In genomic region chr3:157979619-157980018, GRCm38 (mm10) we compare ENCODE assay signal across 22 mouse cellular contexts. TPM values are rescaled to one million over a fixed set of nuclear protein-coding genes. Genes with fewer than 3 reads are reported as not detected.
DNase-seq lines count a peak whose midpoint lies in the region; ATAC-seq and TF ChIP-seq lines count a peak whose summit lies in the region.
"Had no signal": no experiment of that assay in that cellular context is flagged by ENCODE, and none has a peak within 500 bp of the region (broad histone marks: within the 10 kb centered on the region; RNA-seq: fewer than 3 reads in every experiment).

No protein-coding gene starts in this region.

- no peak for TF ChIP-seq EP300 in ES-Bruce4 (IDR thresholded peaks at IDR 0.05; ENCODE audit: insufficient read depth, low read depth, low read length)

- DNase-seq in kidney, postnatal 36 days: no peak
- DNase-seq in midbrain, embryonic 11.5 days (ENCODE audit: low spot score, missing footprints): no peak
- DNase-seq: adrenal gland, adult 8-10 months; adrenal gland, postnatal 14 days; adrenal gland, postnatal 36 days; B cell, adult 2 months; cerebellum, adult 11-12 months; cerebellum, adult 2 months; cerebellum, adult 9-10 months; cerebellum, postnatal 10 days; cerebellum, postnatal 25 days; forebrain, postnatal 0 days had no signal

- H3K9ac ChIP-seq in kidney, embryonic 14.5 days (ENCODE audit: low read depth, low read length): no peak overlapping the region
- no peak overlapping the region for H3K9ac ChIP-seq in midbrain, embryonic 11.5 days (ENCODE audit: low read length)
- no peak overlapping the region for H3K9ac ChIP-seq in midbrain, embryonic 13.5 days (replicated peaks)
- H3K9ac ChIP-seq in ES-Bruce4 (ENCODE audit: low read depth, poor library complexity, severe bottlenecking): no peak overlapping the region
- H3K9ac ChIP-seq: embryonic facial prominence, embryonic 12.5 days; forebrain, embryonic 13.5 days; forebrain, embryonic 15.5 days; forebrain, postnatal 0 days had no signal

- peak; percentile 68; the same call in 1 of the 2 replicates for ATAC-seq in kidney, embryonic 14.5 days (ENCODE audit: low FRiP score, low TSS enrichment)
- ATAC-seq in midbrain, embryonic 11.5 days (ENCODE audit: low FRiP score): peak; percentile 22; the same call in 1 of the 2 replicates
- ATAC-seq in midbrain, embryonic 13.5 days: no peak
- ATAC-seq: activated CD4-positive, CD25-positive, alpha-beta regulatory T cell, adult 4 months; forebrain, embryonic 13.5 days; forebrain, postnatal 0 days had no signal

- no peaks in the 10 kb centered on the region for H3K4me1 ChIP-seq in kidney, embryonic 14.5 days (ENCODE audit: control insufficient read depth, insufficient read depth, low read length)
- no peaks in the 10 kb centered on the region for H3K4me1 ChIP-seq in midbrain, embryonic 11.5 days (ENCODE audit: control insufficient read depth, insufficient read depth, low read length)
- H3K4me1 ChIP-seq in midbrain, embryonic 13.5 days (replicated peaks): no peaks in the 10 kb centered on the region
- H3K4me1 ChIP-seq in ES-Bruce4 (ENCODE audit: control insufficient read depth, insufficient read depth, low read length): no peaks in the 10 kb centered on the region
- H3K4me1 ChIP-seq: embryonic facial prominence, embryonic 10.5 days; embryonic facial prominence, embryonic 12.5 days; forebrain, embryonic 13.5 days; forebrain, embryonic 15.5 days had no signal

- H3K27me3 ChIP-seq in kidney, embryonic 14.5 days (ENCODE audit: control insufficient read depth, insufficient read depth, low read length): no peaks in the 10 kb centered on the region
- H3K27me3 ChIP-seq in midbrain, embryonic 11.5 days (ENCODE audit: control insufficient read depth, insufficient read depth, low read length): no peaks in the 10 kb centered on the region
- no peaks in the 10 kb centered on the region for H3K27me3 ChIP-seq in midbrain, embryonic 13.5 days
- no peaks in the 10 kb centered on the region for H3K27me3 ChIP-seq in ES-Bruce4 (ENCODE audit: control insufficient read depth, insufficient read depth, low read length, poor library complexity, severe bottlenecking)
- H3K27me3 ChIP-seq: embryonic facial prominence, embryonic 12.5 days; forebrain, embryonic 13.5 days; forebrain, embryonic 15.5 days; Patski had no signal

- no peak overlapping the region for H3K4me3 ChIP-seq in kidney, embryonic 14.5 days (ENCODE audit: low read length)
- H3K4me3 ChIP-seq in midbrain, embryonic 11.5 days (ENCODE audit: low read depth, low read length): no peak overlapping the region
- H3K4me3 ChIP-seq in midbrain, embryonic 13.5 days (replicated peaks): no peak overlapping the region
- no peak overlapping the region for H3K4me3 ChIP-seq in ES-Bruce4 (ENCODE audit: low read depth, low read length)
- H3K4me3 ChIP-seq: embryonic facial prominence, embryonic 10.5 days; embryonic facial prominence, embryonic 12.5 days; forebrain, embryonic 13.5 days; forebrain, embryonic 15.5 days had no signal

- H3K9me3 ChIP-seq in kidney, embryonic 14.5 days (ENCODE audit: control insufficient read depth, low read length): no peaks in the 10 kb centered on the region
- H3K9me3 ChIP-seq in midbrain, embryonic 11.5 days (ENCODE audit: control insufficient read depth, low read length): no peaks in the 10 kb centered on the region
- no peaks in the 10 kb centered on the region for H3K9me3 ChIP-seq in midbrain, embryonic 13.5 days
- H3K9me3 ChIP-seq in ES-Bruce4 (replicated peaks; ENCODE audit: control insufficient read depth, insufficient read depth, low read length, poor library complexity, severe bottlenecking): no peaks in the 10 kb centered on the region
- H3K9me3 ChIP-seq: embryonic facial prominence, embryonic 10.5 days; embryonic facial prominence, embryonic 12.5 days; forebrain, embryonic 13.5 days; forebrain, embryonic 15.5 days; G1E had no signal

- no peak for TF ChIP-seq CTCF in ES-Bruce4 (IDR thresholded peaks at IDR 0.05; ENCODE audit: low read depth, low read length)

- no peaks in the 10 kb centered on the region; the same call in 1 of the 2 replicates for H3K36me3 ChIP-seq in kidney, embryonic 14.5 days (ENCODE audit: control insufficient read depth, insufficient read depth, low read length)
- no peaks in the 10 kb centered on the region for H3K36me3 ChIP-seq in midbrain, embryonic 11.5 days (ENCODE audit: control insufficient read depth, insufficient read depth, low read length)
- H3K36me3 ChIP-seq in midbrain, embryonic 13.5 days: 0 out of 2 replicates have a peak, but pooled peaks cover 3% of the 10 kb centered on the region
- peaks cover 4% of the 10 kb centered on the region; the same call in 1 of the 2 replicates for H3K36me3 ChIP-seq in ES-Bruce4 (ENCODE audit: control insufficient read depth, insufficient read depth, low read length, poor library complexity, severe bottlenecking)
- H3K36me3 ChIP-seq: forebrain, embryonic 15.5 days had no signal

- no peak for TF ChIP-seq POLR2A in ES-Bruce4 (IDR thresholded peaks at IDR 0.05; ENCODE audit: insufficient read depth, low read length)

- H3K27ac ChIP-seq in kidney, embryonic 14.5 days (ENCODE audit: low read depth, low read length): no peak overlapping the region
- H3K27ac ChIP-seq in midbrain, embryonic 11.5 days (ENCODE audit: low read depth, low read length): no peak overlapping the region
- no peak overlapping the region for H3K27ac ChIP-seq in midbrain, embryonic 13.5 days
- H3K27ac ChIP-seq in ES-Bruce4 (ENCODE audit: insufficient read depth, low read length): peak overlapping the region; percentile 36; the same call in 1 of the 2 replicates
- H3K27ac ChIP-seq: embryonic facial prominence, embryonic 10.5 days; embryonic facial prominence, embryonic 12.5 days; forebrain, embryonic 13.5 days; forebrain, embryonic 15.5 days had no signal

- H3K4me2 ChIP-seq in kidney, embryonic 14.5 days (replicated peaks; ENCODE audit: low read depth, low read length): no peak overlapping the region
- no peak overlapping the region for H3K4me2 ChIP-seq in midbrain, embryonic 11.5 days
- no peak overlapping the region for H3K4me2 ChIP-seq in midbrain, embryonic 13.5 days (replicated peaks)
- H3K4me2 ChIP-seq: embryonic facial prominence, embryonic 12.5 days; forebrain, embryonic 13.5 days; forebrain, embryonic 15.5 days had no signal

RNA-seq across cellular contexts. Expression of gene Ankrd13c, which starts 32.6 kb away (rescaled TPM):
- polyA plus RNA-seq in kidney, embryonic 14.5 days (2014; fragmentation: Nextera tagmentation; extraction: Ambion mirVana): 21.7 and 26.4 TPM in 2 replicates
- 22.3 and 24.0 TPM in 2 replicates for polyA plus RNA-seq in midbrain, embryonic 11.5 days (2014; fragmentation: Nextera tagmentation; extraction: Ambion mirVana)
- 21.3 and 22.3 TPM in 2 replicates for polyA plus RNA-seq in midbrain, embryonic 13.5 days (2015; fragmentation: Nextera tagmentation; extraction: Ambion mirVana)
- polyA plus RNA-seq in ES-Bruce4 (2011; ENCODE audit: insufficient read depth, insufficient read length, low read depth, missing spikeins): 71.7 and 77.1 TPM in 2 replicates

RNA-seq across cellular contexts. Expression of gene Cth, which starts 54.7 kb away (rescaled TPM):
- 32.6 and 33.8 TPM in 2 replicates for polyA plus RNA-seq in kidney, embryonic 14.5 days (2014; fragmentation: Nextera tagmentation; extraction: Ambion mirVana)
- 11.6 and 12.2 TPM in 2 replicates for polyA plus RNA-seq in midbrain, embryonic 11.5 days (2014; fragmentation: Nextera tagmentation; extraction: Ambion mirVana)
- polyA plus RNA-seq in midbrain, embryonic 13.5 days (2015; fragmentation: Nextera tagmentation; extraction: Ambion mirVana): 4.0 and 4.4 TPM in 2 replicates
- polyA plus RNA-seq in ES-Bruce4 (2011; ENCODE audit: insufficient read depth, insufficient read length, low read depth, missing spikeins): 46.3 and 52.8 TPM in 2 replicates
- polyA plus RNA-seq: G1E had no signal

RNA-seq across cellular contexts. Expression of gene Srsf11, which starts 56.8 kb away (rescaled TPM):
- 286 and 338 TPM in 2 replicates for polyA plus RNA-seq in kidney, embryonic 14.5 days (2014; fragmentation: Nextera tagmentation; extraction: Ambion mirVana)
- 338 and 356 TPM in 2 replicates for polyA plus RNA-seq in midbrain, embryonic 11.5 days (2014; fragmentation: Nextera tagmentation; extraction: Ambion mirVana)
- polyA plus RNA-seq in midbrain, embryonic 13.5 days (2015; fragmentation: Nextera tagmentation; extraction: Ambion mirVana): 309 and 336 TPM in 2 replicates
- polyA plus RNA-seq in ES-Bruce4 (2011; ENCODE audit: insufficient read depth, insufficient read length, low read depth, missing spikeins): 342 and 346 TPM in 2 replicates

RNA-seq across cellular contexts. Expression of gene Lrrc40, which starts 56.8 kb away (rescaled TPM):
- 52.7 and 66.5 TPM in 2 replicates for polyA plus RNA-seq in kidney, embryonic 14.5 days (2014; fragmentation: Nextera tagmentation; extraction: Ambion mirVana)
- 95.5 and 106 TPM in 2 replicates for polyA plus RNA-seq in midbrain, embryonic 11.5 days (2014; fragmentation: Nextera tagmentation; extraction: Ambion mirVana)
- 56.8 and 68.4 TPM in 2 replicates for polyA plus RNA-seq in midbrain, embryonic 13.5 days (2015; fragmentation: Nextera tagmentation; extraction: Ambion mirVana)
- polyA plus RNA-seq in ES-Bruce4 (2011; ENCODE audit: insufficient read depth, insufficient read length, low read depth, missing spikeins): 92.2 and 106 TPM in 2 replicates
